Mouse (Mus musculus): ENCODE results near the gene Pfn4. TPM values are rescaled to one million over a fixed set of nuclear protein-coding genes. Genes with fewer than 3 reads are reported as not detected.

Pfn4 gene
- 1.8 TPM for total RNA-seq (2023)

GRCm38 (mm10) chr12:4768492-4769332 is at the start of gene Pfn4, which contains the start of gene Fam228b:
Gene Pfn4, plus strand, starts transcription at chr12:4769022.
Gene Fam228b, minus strand, starts transcription at chr12:4769267.

GRCm38 (mm10) chr12:4738031-4738576 is 30.7 kb upstream of the Pfn4 start, which contains the start of gene Fam228a:
Gene Fam228a, minus strand, starts transcription at chr12:4738430.

GRCm38 (mm10) chr12:4817361-4818101 is 48.7 kb downstream of the Pfn4 start, which contains the start of gene Sf3b6:
Gene Sf3b6, plus strand, starts transcription at chr12:4817544.

Other genes with a start within 250 kb of the Pfn4 start
- gene Itsn2, start 176.4 kb upstream of the Pfn4 start, total RNA-seq (2023) = 187 TPM
- gene Gm3625, start 176.1 kb upstream of the Pfn4 start, total RNA-seq (2023) = not detected
- gene Fam228a, start 30.6 kb upstream of the Pfn4 start, total RNA-seq (2023) = 0.52 TPM
- 2.8 TPM for gene Fam228b, start 245 bp downstream of the Pfn4 start, total RNA-seq (2023)
- gene Sf3b6, start 48.5 kb downstream of the Pfn4 start, total RNA-seq (2023) = 140 TPM
- not detected for gene Fkbp1b, start 72.6 kb downstream of the Pfn4 start, total RNA-seq (2023)
- gene Wdcp, start 74.3 kb downstream of the Pfn4 start, total RNA-seq (2023) = 17.1 TPM
- 3.1 TPM for gene Mfsd2b, start 105.3 kb downstream of the Pfn4 start, total RNA-seq (2023)
- gene Ubxn2a, start 138.7 kb downstream of the Pfn4 start, total RNA-seq (2023) = 23.9 TPM
- gene Atad2b, start 148.3 kb downstream of the Pfn4 start, total RNA-seq (2023) = 64.6 TPM

All from CD8-positive naive resting alpha-beta T cell, adult 57 days (primary cell).